Mouse (Mus musculus): Measurements from ENCODE around the gene Gstp2.
"Not testable (repeated sequence)": the region's sequence is repeated elsewhere in the genome, so short reads cannot be mapped to it uniquely, and the experiment has no call there.

- not testable (repeated sequence) for TF ChIP-seq CTCF, POLR2A (IDR thresholded peaks at IDR 0.05; ENCODE audit: extremely low read depth, insufficient read depth, low read length)
Measured at GRCm38 (mm10) chr19:4060044-4060898, 14.4 kb upstream of the Gstp2 start.

Measured in cortical plate, adult 2 months (tissue).